Mouse (Mus musculus): Measurements from ENCODE around the gene Traf2. TPM values are rescaled to one million over a fixed set of nuclear protein-coding genes. Genes with fewer than 3 reads are reported as not detected.
"Not testable (repeated sequence)": the region's sequence is repeated elsewhere in the genome, so short reads cannot be mapped to it uniquely, and the experiment has no call there.

Traf2 gene
- total RNA-seq, 4 experiments from 2014 or later, result 10.1 to 12.1 (median 10.7) TPM

DNA sequence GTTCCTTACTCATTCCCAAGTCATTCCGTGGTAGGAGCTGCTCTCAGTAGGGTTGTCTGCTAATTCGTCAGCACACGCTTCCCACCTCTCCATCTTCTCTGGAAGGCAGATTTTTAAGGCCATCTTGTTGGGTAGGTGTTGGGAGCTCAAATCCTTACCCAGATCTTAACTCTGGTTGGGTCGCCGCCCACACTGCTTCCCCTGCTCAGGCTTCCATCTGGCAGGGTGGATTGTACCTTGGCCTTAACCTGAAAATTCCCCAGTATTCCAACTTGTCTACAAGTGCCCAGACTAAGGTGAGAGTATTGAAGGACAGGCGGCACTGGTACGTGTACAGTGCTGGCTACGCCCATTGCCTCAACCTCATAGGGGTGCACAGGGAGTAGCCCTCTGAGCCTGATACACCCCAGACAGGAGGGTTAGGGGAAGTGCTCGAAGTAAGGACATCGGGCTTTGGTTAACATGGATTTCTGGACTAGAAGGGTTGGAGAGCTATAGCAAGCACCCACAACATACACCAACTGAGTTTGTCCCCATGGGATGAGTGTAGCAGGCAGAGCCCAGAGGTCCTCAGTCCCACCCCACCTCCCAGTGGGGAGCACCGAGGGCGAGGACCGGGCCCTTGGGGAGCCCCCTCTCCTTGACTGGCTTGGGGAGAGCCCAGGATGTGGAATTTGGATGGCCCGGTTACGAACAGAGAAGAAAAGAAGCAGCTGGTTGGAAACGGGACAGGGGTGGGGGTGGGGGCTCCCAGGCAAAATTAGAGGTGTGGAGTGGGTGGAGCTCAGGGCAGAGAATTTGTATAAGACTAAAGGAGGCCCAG is 29.5 kb upstream of the Traf2 start:
- no peak for DNase-seq (ENCODE audit: low spot score in 2 of 2)

DNA sequence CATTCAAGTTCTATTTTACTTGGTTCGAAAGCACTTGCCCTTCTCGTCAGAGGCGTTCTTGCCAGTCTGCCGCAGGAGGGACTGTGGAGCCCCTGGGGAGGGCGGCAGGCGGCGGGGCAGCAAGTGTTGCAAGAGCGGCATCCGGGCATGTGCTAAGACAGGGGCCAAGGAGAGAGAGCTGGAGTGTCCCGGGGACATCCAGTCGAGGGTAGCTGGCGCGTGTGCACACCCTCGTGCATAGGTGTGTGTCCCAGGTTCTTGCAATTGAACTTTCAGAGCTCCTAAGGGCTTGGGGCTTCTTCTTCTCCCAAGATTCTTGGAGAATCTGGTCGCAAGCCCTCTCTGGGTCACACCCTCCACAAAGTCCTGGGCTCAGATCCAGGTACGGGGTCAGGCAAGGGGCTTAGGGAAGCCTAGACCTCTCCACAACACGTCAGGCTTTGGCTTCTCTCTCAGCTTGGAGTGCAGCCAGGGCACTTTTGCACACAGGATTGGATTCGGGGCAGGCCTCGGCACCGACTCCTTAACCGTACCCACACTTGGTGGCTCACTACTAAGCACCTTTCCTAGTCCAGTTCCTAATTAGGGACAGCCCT is 28.8 kb upstream of the Traf2 start:
- DNase-seq (ENCODE audit: low spot score in 2 of 2), result peak; percentile 47 to 49

DNA sequence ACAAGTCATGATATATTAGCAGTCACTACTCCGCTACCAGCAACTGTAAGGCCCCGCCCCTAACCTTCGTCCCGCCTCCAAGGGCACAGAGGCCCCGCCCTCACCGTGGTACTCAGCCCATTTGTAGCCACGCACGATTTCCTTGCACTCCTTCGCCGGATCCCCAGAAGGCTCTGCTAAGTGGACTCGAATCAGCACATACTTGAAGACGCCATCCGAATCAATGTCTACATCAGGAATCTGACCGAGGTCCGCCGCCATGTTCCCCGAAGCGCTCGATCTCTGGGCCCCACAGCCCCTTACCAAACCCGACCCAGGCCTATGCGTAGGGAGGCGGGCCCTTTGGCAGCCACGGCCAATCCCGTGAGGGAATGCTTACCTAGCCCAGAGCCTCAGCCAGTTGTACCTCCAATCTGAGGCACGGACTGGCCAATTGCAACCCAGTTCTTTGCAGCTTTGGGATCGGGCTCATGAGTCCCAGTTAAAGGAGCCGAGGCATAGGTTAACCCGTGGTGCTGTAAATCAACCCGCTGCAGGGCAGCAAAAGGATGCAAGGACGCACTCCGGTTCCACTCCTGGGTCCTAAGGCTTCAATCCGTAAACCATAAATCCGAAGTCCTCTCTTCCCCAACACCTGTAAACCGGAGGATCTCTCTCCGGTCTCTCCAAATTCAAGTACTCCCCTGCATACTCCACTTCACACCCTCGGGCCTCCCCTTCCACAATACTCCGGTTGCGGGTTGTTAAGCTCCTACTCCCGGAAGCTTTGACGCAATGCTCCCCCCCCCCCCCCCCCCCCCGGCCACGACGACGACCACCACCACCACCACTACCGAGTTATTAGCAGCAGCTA is 28.1 kb upstream of the Traf2 start, which contains the start of the genes Mamdc4 and Phpt1:
TSS of gene Mamdc4 (minus strand) at position 267 of the 853 bp plus-strand sequence.
TSS of gene Phpt1 (minus strand) at position 646 of the 853 bp plus-strand sequence.
- peak; percentile 98 for DNase-seq (ENCODE audit: low spot score in 2 of 2)

DNA sequence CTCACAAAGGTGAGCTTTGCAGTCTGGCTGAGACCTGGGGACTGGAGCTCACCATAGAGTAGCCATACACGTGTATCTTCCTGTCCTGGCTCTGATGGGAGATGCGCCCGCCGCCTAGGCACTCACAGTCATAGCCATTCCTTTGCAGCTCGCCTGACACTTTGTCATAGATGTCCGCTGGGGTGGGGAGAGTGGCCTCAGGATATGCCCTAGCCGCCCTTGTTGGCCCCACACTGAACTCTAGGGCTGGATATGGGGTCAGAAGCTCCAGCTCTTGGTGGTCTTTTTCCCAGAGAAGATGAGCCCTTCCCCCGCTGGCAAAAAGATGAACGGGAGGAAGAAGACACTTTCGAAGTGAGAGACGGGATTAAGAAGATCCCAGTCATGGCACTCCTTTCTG is 27.4 kb upstream of the Traf2 start:
- peak in 1 of 2 experiments; percentile 49 for DNase-seq (ENCODE audit: low spot score in 2 of 2)

DNA sequence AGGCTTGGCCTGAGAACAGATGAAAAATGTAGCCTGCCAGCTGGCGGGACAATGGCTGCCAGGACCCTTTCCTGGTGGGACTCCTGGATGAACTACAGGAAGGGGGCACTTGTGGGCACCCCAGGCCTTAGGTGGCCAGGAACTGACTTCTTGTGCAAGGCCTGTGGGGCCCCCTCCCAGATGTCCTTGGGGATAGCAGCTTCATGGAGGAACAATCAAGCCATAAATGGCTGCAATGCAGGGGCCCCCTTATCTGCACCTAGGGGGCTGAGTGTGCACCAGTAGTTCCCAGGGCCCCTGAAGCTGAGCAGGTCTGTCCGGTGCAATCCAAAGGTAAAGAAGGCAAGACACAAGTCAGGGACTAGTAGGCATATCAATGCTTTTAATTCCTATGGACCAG is 26.3 kb upstream of the Traf2 start:
- no peak for DNase-seq (ENCODE audit: low spot score in 2 of 2)

DNA sequence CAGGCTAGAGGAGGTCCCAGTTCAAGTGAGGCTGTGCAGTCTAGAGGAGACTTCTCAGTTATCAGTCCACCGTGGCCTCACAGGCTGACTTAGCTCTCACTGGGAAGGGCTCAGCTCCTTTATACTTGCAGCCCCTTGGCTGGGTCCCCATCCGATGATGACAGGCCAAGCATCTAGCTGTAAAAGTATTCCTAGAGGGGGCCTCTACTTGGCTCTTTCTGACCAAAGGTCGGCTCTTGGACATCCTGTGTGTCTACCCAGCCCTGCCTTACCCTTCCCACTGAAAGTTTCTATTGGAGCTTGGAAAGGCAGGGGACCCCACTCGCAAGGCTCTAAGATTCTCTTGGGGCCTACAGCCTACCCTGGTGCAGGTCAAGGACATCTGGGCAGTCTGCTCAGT is 24.5 kb upstream of the Traf2 start:
- no peak for DNase-seq (ENCODE audit: low spot score in 2 of 2)

DNA sequence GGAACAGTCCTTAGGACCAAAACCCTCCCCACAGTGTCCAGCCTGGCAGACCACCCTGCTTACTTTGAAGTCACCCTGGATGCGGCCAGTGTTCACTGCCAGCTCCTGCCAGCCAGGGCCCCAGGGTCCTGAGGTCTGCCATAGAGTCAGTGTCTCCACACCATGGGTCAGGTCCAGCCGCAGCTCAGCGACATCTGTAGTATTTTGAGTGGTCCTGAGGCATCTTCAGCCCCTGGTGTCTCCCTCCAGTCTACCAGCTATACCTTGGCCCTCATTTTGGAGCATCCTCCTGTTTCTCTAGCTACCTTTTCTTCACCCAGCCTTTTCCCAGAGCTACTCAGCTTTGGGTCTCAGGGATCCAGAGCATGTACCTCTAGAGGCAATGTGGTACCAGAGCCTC is 22.6 kb upstream of the Traf2 start:
- no peak for DNase-seq (ENCODE audit: low spot score in 2 of 2)

DNA sequence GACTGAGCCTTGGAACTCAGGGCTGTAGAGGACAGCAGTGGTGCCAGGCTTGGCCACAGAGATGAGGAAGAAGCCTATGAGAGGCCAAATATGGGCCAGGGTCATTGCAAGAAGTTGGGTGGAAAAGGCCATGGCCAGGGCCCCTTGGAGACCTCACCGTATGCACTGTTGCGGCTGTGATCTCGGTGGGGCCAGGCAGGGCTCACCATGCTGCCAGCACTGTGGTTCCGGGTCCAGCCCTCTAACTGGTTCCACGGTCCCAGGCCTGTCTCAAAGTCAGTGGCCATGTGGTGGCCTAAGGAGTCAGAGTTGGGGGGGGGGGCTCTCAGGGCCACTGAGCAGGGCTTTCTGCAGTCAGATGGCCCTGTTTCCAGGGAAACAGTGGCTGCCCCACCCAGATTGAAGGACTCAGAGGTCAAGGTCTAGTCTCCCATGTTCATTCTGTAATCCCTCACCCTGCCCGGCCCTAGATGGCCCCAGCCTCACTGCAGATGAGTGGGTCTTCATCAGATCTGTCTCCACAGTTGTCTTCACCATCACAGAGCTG is 21.8 kb upstream of the Traf2 start:
- no peak for DNase-seq (ENCODE audit: low spot score in 2 of 2)

DNA sequence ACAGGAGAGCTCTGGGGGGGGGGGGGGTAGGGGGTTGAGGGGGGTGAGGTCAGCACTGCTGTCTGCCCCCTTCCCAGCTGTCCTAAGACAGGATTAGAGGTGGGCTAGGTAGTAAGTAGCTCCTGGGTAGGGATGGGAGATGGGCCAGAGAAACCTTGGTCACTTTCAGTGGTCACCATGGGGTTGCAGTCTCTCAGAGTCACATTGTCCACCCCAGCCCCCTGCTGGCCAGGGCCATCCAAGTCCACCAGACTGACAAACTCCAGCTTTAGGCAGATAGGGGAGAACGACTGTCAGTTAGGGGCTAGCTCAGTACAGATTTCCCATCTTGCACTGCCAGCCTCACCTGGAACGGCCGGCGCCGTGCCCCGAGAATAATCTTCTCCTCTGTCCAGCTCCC is 19.8 kb upstream of the Traf2 start:
- DNase-seq (ENCODE audit: low spot score in 2 of 2), result no peak

DNA sequence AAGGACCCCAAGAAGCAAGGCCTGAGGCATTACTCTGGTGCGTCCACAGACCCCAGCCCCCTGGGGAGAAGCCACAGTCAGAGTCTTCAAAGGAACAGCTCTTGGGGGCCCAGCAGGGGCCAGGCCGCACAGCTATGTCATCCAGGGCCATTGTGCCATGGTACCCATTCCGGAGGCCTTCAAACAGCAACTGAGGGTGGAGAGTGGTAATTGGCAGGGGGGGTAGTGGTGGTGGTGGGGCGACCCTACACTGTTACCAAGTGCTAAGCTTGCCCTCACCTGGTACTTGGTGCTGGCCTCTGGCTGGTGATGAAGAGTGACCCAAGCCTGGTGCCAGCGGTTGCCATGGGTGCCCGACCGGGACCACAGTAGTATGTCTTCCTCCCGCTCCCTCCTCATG is 19.0 kb upstream of the Traf2 start:
- DNase-seq (ENCODE audit: low spot score in 2 of 2), result no peak

DNA sequence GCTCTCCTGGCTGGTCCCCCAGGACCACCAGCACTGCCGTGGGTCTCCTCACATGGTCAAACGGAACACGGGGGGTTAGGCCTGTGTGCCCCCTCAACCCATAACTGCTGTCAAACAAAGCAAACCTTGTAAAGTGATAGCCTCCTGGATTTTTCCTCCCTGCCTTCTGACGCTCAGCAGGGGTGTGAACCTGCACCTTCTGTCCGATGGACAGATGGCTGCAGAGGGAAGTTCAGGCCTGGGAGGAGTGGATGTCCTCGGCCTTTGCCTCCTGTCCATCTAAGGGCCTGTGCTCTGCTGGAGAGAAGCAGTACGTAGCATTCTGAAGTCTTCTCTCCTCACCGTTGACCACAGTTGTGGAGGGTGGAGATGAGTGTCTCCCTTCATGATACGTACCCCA is 15.2 kb upstream of the Traf2 start:
- DNase-seq (ENCODE audit: low spot score in 2 of 2), result no peak

DNA sequence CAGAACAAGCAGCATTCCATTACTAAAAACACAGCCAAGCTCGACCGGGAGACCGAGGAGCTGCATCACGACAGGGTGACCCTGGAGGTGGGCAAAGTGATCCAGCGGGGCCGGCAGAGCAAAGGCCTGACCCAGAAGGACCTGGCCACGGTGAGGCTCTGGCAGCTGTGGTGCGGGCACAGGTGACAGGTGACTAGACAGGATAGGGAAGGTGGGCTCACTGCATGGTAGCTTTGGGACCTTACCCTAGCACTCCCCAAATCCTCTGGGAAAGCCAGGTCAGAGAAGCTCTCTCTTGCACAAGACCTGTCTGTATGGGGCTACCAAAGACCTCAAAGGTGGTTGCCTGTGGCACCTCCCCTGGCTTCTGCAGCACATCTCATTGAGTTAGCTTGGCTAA is 13.8 kb upstream of the Traf2 start:
- DNase-seq (ENCODE audit: low spot score in 2 of 2), result peak in 1 of 2 experiments; percentile 11

DNA sequence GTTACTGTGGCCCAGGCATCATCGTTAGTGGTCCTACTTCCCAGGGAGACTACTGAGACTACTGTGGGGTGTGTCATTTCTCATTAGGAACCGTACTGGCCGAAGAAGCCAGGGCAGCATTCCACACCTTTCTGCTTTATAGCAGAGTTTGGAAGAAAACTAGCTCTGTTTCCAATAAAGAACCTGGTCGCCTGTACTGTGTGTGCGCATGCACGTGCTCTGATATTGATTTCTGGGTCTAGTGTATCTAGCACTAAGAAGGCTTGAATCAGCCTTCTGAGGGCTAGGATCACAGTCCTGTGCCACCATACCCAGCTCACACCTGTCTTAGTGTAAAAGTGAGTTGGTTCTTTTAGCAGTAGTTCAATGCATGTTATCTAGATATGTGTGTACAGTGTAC is 12.0 kb upstream of the Traf2 start:
- DNase-seq (ENCODE audit: low spot score in 2 of 2), result no peak

DNA sequence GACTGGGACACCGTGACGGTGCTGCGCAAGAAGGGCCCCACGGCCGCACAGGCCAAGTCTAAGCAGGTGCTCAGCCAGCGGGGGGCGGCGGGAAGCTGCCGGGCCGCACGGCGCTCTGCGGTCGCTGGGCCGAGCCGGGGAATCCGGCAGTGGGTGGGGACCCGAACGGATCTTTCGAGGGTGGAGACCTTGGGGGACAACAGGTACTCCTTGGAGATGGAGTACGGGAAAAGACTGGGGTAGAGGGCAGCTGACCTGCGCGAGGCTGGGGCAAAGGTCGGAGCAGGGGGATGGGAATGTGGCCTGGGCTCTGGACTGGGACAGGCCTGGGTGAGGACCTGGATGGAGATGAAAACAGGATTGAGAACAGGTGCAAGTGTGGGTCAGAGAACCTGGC is 11.2 kb upstream of the Traf2 start:
- no peak for DNase-seq (ENCODE audit: low spot score in 2 of 2)

DNA sequence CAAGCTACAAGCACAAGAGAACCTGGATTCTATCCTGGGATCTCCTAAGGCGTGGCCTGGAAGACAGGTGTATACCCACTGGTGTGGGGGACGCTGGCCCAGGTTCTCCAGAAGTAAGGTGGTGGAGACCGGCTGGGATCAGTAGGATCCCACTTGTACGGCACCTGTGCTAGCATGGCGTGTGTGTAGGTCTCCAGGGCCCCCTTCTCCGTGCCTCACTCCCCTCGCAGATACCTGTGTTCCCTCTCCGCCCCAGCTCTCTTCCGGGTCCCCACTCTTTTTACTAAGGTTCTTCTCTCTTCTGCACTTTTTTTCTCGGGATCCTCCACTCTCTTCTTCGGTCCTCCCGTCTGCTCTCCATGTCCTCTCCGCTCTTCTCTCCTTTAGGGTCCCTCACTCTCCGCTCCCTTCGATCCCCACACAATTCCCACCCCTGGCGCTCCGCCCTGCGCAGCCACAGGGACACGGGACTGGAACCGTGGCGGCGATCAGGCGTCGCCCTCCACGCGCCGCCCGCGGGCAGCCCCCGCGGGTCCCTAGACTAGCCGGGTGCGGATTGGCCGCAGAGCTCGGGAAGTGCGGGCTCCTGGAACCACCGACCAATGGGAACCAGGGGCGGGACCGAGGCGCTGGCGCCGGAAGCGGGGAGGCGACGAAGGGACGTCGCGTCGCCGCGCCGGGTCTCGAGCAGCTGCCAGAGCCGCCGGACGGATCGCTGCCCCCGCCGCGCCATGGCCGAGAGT is 10.7 kb upstream of the Traf2 start, which contains the start of gene Edf1:
TSS of gene Edf1 (plus strand) at position 627 of the 743 bp plus-strand sequence.
- DNase-seq (ENCODE audit: low spot score in 2 of 2), result peak; percentile 93

DNA sequence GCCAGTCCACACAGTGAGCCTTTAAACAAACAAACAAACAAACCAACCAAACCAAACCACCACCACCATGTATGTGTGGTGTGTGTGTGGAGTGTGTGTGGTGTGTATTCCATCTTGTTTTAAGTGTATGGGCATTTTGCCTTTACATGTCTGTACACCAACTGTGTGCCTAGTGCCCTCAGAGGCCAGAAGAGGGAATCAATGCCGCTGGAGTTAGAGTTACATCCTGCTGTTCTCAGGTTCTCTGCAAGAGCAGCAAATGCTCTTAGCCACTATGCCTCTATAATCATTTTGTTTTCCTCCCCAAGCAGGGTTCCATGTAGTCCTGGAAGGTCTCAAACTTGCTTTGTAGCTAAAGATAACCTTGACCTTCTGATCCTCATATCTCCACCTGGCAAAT is 9.6 kb upstream of the Traf2 start:
- no peak for DNase-seq (ENCODE audit: low spot score in 2 of 2)

DNA sequence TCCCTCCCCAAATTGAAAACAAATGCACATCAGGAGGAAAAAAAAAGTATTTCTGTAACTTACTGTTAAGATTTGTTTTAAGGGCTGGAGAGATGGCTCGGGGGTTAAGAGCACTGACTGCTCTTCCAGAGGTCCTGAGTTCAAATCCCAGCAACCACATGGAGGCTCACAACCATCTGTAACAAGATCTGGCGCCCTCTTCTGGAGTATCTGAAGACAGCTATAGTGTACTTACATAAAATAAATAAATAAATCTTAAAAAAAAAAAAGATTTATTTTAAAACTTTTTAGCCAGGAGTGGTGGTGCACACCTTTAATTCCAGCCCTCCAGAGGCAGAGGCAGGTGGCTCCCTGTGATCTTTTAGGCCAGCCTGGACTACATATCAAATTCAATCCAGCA is 8.7 kb upstream of the Traf2 start:
- not testable (repeated sequence) for DNase-seq (ENCODE audit: low spot score in 2 of 2)

DNA sequence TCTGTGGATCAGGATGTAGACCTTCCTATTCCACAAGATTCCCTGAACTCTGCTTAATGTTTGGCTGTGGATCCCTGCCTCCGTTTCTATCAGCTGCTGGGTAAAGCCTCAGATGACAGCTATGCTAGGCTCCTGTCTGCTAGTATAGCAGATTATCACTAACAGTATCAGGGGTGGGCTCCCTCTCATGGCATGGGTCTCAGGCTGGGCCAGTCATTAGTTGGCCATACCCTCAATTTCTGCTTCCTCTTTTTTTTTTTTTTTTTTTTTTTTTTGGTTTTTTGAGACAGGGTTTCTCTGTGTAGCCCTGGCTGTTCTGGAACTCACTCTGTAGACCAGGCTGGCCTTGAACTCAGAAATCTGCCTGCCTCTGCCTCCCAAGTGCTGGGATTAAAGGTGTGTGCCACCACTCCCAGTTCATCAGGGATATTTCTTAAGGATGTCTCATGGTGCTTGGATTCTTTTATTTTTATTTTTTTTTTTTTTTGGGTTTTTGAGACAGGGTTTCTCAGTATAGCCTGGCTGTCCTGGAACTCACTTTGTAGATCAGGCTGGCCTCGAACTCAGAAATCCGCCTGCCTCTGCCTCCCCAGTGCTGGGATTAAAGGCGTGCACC is 6.5 kb upstream of the Traf2 start:
- DNase-seq (ENCODE audit: low spot score in 2 of 2), result not testable (repeated sequence)

DNA sequence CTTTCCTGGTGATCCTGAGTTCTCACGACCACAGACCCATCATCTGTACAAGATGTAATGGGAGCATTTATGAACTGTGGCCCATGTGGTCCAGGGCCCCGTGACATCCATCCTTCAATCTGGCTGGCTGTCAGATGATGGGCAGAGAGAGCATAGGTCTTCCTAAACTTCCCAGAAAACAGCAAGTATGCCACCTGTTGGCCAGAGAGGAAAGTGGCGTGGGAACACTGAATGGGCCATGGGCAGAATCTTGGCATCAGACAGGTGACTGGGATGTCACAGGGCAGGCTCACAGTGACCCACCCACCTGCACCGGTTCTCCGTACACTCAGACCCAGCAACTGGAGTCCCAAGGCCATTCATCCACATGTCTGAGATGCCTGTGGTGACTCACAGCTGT is 4.4 kb upstream of the Traf2 start:
- peak; percentile 35 to 38 for DNase-seq (ENCODE audit: low spot score in 2 of 2)
